In genomic region chr6:6219661-6220370, GRCm38 (mm10) we compare ENCODE assay signal across 12 mouse cellular contexts. TPM values are rescaled to one million over a fixed set of nuclear protein-coding genes. Genes with fewer than 3 reads are reported as not detected.
A peak's percentile ranks its signal among the peaks of the same experiment; 100 is the strongest.
DNase-seq lines count a peak whose midpoint lies in the region; ATAC-seq and TF ChIP-seq lines count a peak whose summit lies in the region.
"Had no signal": no experiment of that assay in that cellular context is flagged by ENCODE, and none has a peak within 500 bp of the region (broad histone marks: within the 10 kb centered on the region; RNA-seq: fewer than 3 reads in every experiment).

No protein-coding gene starts in this region.

- H3K27ac ChIP-seq in liver, adult 2 months (replicated peaks; ENCODE audit: insufficient read depth, low read depth, low read length), result peak overlapping the region; percentile 78
- H3K27ac ChIP-seq in liver, embryonic 11.5 days (ENCODE audit: low read depth, low read length), result no peak overlapping the region

- H3K27me3 ChIP-seq in liver, adult 2 months (ENCODE audit: control insufficient read depth, insufficient read depth, low read length), result no peaks in the 10 kb centered on the region
- H3K27me3 ChIP-seq in liver, embryonic 11.5 days (replicated peaks; ENCODE audit: control insufficient read depth, insufficient read depth, low read length), result no peaks in the 10 kb centered on the region

- 19% methylated on average over 12 of the region's 12 CpGs for WGBS in liver, adult 2 months
- 75% methylated on average over 12 of the region's 12 CpGs for WGBS in liver, embryonic 11.5 days

- no peaks in the 10 kb centered on the region for H3K9me3 ChIP-seq in liver, embryonic 11.5 days (ENCODE audit: control insufficient read depth, low read length)

- peaks cover 11% of the 10 kb centered on the region for H3K4me1 ChIP-seq in liver, adult 2 months (ENCODE audit: control insufficient read depth, insufficient read depth, low read length)
- H3K4me1 ChIP-seq in liver, embryonic 11.5 days (replicated peaks; ENCODE audit: control insufficient read depth, insufficient read depth, low read length), result peaks cover 6% of the 10 kb centered on the region; the same call in 1 of the 2 replicates

- no peak for TF ChIP-seq CTCF in liver, adult 2 months (IDR thresholded peaks at IDR 0.05; ENCODE audit: low read depth, low read length)

- no peak for ATAC-seq in liver, embryonic 11.5 days (replicated peaks; ENCODE audit: low FRiP score)
- ATAC-seq: inflammation-experienced regulatory T-cells, adult 6 months had no signal

- no peak overlapping the region for H3K9ac ChIP-seq in liver, adult 2 months (ENCODE audit: low read depth, low read length)
- H3K9ac ChIP-seq in liver, embryonic 11.5 days (ENCODE audit: low read depth, low read length), result no peak overlapping the region

- no peak overlapping the region for H3K4me2 ChIP-seq in liver, embryonic 11.5 days

- no peak for TF ChIP-seq POLR2A in liver, adult 2 months (IDR thresholded peaks at IDR 0.05; ENCODE audit: extremely low read depth, insufficient read depth, low read length)

- no peaks in the 10 kb centered on the region for H3K79me2 ChIP-seq in liver, adult 2 months (ENCODE audit: control insufficient read depth, insufficient read depth, low read length)

- H3K36me3 ChIP-seq in liver, adult 2 months (ENCODE audit: control insufficient read depth, insufficient read depth, low read length), result no peaks in the 10 kb centered on the region
- no peaks in the 10 kb centered on the region for H3K36me3 ChIP-seq in liver, embryonic 11.5 days (ENCODE audit: control insufficient read depth, insufficient read depth, low read length)

- H3K4me3 ChIP-seq in liver, adult 2 months (ENCODE audit: insufficient read depth, low read depth, low read length), result no peak overlapping the region
- H3K4me3 ChIP-seq in liver, embryonic 11.5 days (ENCODE audit: low read depth, low read length), result no peak overlapping the region

- peak; percentile 16 for DNase-seq in cerebellum, adult 9-10 months
- DNase-seq in cerebellum, postnatal 4 days (ENCODE audit: low spot score in 2 of 2), result no peak
- DNase-seq in liver, adult 2 months (ENCODE audit: extremely low read depth, low read depth, low spot score), result peak; percentile 100
- DNase-seq in liver, embryonic 11.5 days (ENCODE audit: low spot score), result no peak
- DNase-seq in kidney, adult 8-10 months, result peak; percentile 85 to 89
- peak; percentile 44 for DNase-seq in lung, postnatal 36 days
- DNase-seq in B cell, adult 2 months, result no peak
- no peak for DNase-seq in urinary bladder, adult 18-20 months (ENCODE audit: low spot score in 2 of 2)
- DNase-seq: heart, postnatal 4 days; left cerebral cortex, postnatal 4 days; thymus, postnatal 14 days had no signal

RNA-seq across cellular contexts. Expression of gene Slc25a13, which starts 2.8 kb away (rescaled TPM):
- 206 and 232 TPM in 2 replicates for total RNA-seq in liver, adult 2 months (2014; rRNA removed)
- polyA plus RNA-seq in liver, adult 2 months (2012; rRNA removed), result 53.5 and 60.3 TPM in 2 replicates
- 55.4 and 61.3 TPM in 2 replicates for polyA plus RNA-seq in liver, embryonic 11.5 days (2014; fragmentation: Nextera tagmentation; extraction: Ambion mirVana)

Comparison
In these comparisons a context has a peak if more than half of its experiments do, and no peak if none do; other contexts are left out.
1. DNase-seq: peak in cerebellum, adult 9-10 months (single experiment), liver, adult 2 months (single experiment), kidney, adult 8-10 months (2 of 2) and lung, postnatal 36 days (single experiment); none in cerebellum, postnatal 4 days (0 of 2), liver, embryonic 11.5 days (single experiment), B cell, adult 2 months (0 of 2) and urinary bladder, adult 18-20 months (0 of 2).